Mouse (Mus musculus): ENCODE measurements around the gene Pitx2.

Pitx2 gene

DNA sequence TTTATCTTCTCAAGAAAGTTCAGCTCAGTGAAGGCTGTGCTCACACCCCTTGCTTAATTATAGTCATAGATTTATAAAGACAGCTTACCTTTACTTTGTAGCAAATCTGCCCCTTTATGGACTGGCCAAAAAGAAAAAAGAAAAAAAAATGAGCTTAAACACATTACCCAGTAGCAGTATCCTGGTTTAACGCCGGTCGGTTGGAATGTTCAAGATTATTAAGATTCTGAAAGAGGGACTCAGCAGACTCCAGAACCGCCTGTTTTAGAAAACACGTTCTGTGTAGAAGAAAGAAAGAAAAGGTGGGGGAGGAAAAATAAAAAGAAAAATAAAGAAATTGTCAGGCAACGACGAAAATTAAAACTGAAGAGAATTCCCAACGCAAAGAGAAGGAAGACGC is 16.8 kb downstream of the Pitx2 start:
- no peak for DNase-seq (ENCODE audit: extremely low spot score, low spot score)

DNA sequence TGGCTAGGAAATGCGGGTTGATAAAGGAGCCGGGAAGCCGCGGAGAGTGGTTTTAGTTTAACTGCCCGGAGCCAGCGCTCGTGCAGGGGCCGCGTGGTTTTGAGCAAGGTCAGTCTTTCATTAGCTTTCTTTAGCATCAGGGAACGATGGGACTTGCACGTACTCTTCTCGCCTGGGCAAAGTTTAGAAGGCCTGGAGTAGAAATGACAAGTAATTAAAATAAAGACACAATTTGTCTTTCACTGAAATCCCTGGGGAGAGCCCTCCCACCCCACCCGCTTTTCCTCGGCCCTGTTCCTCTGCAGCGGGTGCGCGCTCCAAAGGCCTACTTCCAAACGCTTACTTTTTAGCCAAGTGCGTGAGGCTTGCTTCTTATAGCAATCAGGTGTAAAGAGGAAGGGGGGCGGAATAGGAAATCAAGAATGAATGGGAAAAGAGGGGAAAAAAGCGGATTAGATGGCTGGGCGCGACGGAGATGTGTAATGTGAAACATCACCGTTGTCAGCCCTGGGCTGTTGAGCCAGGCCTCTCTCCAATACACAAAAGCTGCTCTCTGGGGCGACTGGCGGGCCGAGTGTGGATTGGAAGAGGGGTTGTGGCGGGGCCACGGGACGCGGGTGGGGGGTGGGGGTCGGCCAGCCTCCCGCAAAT is 17.4 kb downstream of the Pitx2 start:
- peak; percentile 76 for DNase-seq (ENCODE audit: extremely low spot score, low spot score)

DNA sequence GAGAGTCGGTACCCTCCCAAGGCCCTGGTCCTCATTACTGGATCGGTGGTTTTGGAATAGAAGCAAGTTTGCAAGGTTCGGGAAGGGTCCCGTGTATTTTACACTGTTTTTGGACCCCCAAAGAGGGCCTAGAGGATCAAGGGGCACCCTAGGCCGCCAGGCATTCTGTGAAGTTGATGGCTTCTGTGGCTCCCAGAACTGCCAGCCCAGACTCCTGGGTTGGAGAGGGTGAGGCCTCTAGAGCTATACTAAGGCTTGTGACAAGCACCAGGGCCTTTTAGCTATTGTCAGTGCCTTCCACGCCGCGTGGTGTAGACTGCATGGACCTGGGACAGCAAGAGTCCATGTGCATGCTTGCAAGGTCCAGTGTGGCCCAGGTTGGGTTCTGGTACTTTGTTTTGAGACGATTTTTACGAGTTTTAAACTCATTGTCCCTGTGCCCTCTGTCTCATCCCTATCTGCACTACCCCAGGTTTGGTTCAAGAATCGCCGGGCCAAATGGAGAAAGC is 18.2 kb downstream of the Pitx2 start:
- DNase-seq (ENCODE audit: extremely low spot score, low spot score), result peak; percentile 64

DNA sequence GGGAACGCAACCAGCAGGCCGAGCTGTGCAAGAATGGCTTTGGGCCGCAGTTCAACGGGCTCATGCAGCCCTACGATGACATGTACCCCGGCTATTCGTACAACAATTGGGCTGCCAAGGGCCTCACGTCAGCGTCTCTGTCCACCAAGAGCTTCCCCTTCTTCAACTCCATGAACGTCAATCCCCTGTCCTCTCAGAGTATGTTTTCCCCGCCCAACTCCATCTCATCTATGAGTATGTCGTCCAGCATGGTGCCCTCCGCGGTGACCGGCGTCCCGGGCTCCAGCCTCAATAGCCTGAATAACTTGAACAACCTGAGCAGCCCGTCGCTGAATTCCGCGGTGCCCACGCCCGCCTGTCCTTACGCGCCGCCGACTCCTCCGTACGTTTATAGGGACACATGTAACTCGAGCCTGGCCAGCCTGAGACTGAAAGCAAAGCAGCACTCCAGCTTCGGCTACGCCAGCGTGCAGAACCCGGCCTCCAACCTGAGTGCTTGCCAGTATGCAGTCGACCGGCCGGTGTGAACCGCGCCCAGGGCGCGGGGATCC is 18.8 kb downstream of the Pitx2 start:
- peak; percentile 72 for DNase-seq (ENCODE audit: extremely low spot score, low spot score)

DNA sequence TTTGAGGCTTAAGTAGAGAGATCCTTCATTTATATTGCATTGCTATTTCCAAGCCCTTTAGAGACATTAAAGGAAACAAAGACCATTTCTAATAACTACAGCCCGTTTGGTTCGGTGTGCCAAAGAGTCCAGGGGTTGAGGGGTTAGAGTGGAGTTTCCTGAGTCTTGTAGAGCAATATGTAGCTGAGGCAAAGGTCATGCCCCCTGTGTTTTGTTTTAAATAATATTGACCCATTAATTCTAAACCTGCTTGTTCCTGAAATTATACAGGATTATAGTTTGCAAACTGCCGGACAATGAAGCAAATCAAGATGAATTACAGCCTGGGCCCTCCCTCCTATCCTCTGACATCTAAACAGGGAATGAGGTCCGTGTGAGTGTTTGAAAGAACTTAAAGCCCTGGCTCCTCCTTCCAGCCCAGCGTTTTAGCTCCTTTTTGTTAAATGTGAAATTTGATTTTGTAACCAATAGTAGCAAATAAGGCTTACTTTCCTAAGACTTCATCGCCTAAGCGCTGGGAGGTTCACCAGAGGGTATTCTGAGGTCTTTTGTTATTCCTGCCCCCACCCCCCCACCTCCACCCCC is 20.5 kb downstream of the Pitx2 start:
- DNase-seq (ENCODE audit: extremely low spot score, low spot score), result peak; percentile 34

- peak; percentile 69 for DNase-seq (ENCODE audit: extremely low spot score, low spot score)
Observed at GRCm38 (mm10) chr3:129220681-129221379, 21.2 kb downstream of the Pitx2 start.

GRCm38 (mm10) chr3:129221380-129222260 is 21.9 kb downstream of the Pitx2 start:
- DNase-seq (ENCODE audit: extremely low spot score, low spot score), result peak; percentile 49

GRCm38 (mm10) chr3:129222448-129223290 is 23.0 kb downstream of the Pitx2 start:
- no peak for DNase-seq (ENCODE audit: extremely low spot score, low spot score)

DNA sequence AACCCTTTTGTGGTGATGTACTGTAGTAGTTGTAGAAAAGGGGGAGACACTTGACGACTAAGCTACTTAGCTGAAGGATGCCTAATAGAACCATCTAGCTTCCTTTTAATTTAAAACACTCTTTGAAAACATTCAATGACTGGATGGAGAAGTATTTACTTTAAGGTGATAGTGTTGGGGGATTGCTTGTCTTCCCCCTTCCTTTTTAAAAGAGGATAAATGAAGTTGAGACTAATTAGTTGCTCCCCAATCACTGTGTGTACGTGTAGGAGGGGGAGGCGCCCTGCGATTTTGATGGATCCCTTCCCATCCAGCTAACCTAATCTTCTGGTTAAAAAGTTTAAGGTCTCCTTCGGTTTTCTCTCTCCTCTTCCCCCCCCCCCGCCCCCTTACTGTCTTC is 23.7 kb downstream of the Pitx2 start:
- DNase-seq (ENCODE audit: extremely low spot score, low spot score), result no peak

DNA sequence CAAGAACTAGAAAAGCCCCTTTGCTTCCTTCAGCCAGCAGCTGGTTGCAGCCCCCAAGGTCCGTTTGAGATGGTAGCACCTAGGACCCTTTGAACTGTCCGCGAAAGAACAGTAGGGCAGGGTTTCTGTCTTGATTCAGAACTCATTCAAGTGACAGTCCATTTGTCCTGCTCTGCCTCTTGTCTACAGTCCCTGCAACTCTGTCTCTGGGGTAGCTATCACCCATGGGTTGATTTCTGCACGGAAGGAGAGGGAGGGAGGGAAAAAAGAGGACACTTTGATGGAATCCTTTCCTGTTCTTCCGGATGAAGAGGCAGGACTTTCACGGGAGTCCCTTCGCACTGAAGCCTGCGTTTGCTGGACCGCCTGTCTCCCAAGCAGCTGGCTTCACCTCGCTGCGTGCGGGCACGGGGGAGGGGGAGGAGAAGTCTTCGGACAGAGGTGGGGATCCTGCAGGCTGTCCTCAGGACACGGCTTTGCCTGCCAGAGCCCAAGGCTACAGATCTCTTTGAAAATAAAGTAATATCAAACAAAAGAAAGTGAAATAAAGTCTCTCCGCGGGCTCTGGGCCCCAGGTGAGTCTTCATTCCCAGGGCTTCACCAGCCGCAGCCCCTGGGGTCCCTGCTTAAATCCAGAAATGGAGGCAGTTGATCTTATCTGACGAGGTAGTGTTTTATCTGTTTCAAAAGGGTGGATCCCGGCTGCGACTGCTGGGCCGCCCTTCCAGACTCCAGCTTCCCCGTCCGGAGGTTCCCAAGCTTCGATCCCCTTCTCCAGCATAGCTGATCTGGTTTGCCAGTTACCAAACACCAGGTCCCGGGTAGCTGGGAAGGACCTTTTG is 24.5 kb downstream of the Pitx2 start:
- DNase-seq (ENCODE audit: extremely low spot score, low spot score), result no peak

- peak; percentile 64 for DNase-seq (ENCODE audit: extremely low spot score, low spot score)
Observed at GRCm38 (mm10) chr3:129224806-129225576, 25.3 kb downstream of the Pitx2 start.

- DNase-seq (ENCODE audit: extremely low spot score, low spot score), result peak; percentile 57
Observed at GRCm38 (mm10) chr3:129225577-129226289, 26.1 kb downstream of the Pitx2 start.

- DNase-seq (ENCODE audit: extremely low spot score, low spot score), result no peak
Observed at GRCm38 (mm10) chr3:129226681-129227080, 27.0 kb downstream of the Pitx2 start.

DNA sequence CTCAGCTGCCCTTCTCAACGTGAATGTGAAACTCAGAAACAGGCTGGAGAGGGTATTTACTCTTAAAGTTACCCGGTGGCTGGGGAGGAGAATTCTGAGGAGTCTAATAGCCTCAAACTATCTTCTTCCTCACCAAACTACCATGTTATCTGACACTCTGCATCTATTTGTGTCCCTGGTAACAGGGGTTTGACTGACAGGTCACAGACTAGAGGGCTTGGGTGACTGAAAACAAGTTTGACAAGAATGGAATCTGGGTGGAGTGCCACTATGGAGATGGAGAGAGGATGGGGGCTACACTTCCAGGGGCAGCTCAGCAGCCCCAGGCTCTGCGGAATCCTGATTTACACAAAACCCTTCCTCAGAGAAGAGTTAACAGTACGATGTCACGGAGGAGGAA is 27.7 kb downstream of the Pitx2 start:
- no peak for DNase-seq (ENCODE audit: extremely low spot score, low spot score)

- DNase-seq (ENCODE audit: extremely low spot score, low spot score), result no peak
Observed at GRCm38 (mm10) chr3:129238010-129238409, 38.3 kb downstream of the Pitx2 start.

GRCm38 (mm10) chr3:129238664-129239258 is 39.1 kb downstream of the Pitx2 start:
- no peak for DNase-seq (ENCODE audit: extremely low spot score, low spot score)

DNA sequence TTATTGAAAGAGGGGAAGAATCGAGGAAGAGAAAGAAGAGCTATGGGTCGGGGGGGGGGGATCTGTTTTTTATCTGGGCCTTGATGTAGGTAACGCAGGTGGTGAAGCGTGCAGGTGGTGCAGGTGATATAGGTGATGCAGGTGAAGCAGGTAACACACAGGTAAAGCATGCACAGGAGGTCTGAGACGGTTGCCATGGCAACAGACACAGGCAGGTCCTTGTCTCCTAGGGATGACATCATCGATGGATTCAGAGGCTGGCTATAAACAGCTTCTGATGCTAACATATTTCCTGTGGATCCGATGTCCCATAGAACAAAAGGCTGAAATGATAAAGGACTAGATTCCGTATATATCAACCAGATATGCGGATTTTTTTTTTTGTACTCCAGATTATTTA is 51.3 kb downstream of the Pitx2 start:
- no peak for DNase-seq (ENCODE audit: extremely low spot score, low spot score)

- no peak for DNase-seq (ENCODE audit: extremely low spot score, low spot score)
Observed at GRCm38 (mm10) chr3:129254246-129254645, 54.6 kb downstream of the Pitx2 start.

Data from neural tube, embryonic 10.5 days (tissue).